Mouse (Mus musculus) intestine, postnatal 0 days (tissue): ENCODE measurements at regions not wholly inside any gene's neighbourhood (a gene's known extent, or its start where the extent isn't known, plus 50 kb on each side); places are given as distances from the start of the nearest gene placed in this dataset.

ENCODE experiments used
- ATAC-seq: fragments of 200-750 bp; cut with Nextera tagmentation; 2 replicates; pipeline ENCODE4 v1.8.0; 2017; ENCODE audit warnings: mild to moderate bottlenecking, moderate TSS enrichment, moderate library complexity
- H3K27ac ChIP-seq: fragments of 300-500 bp; sonication (generic); 2 replicates; pipeline ENCODE4 v1.5.1; 2014; ENCODE audit warnings: mild to moderate bottlenecking, low read depth, low read length, moderate library complexity
- H3K27me3 ChIP-seq: fragments of 300-500 bp; sonication (generic); replicated peaks from 2 replicates; pipeline ENCODE4 v1.6.1; 2014; ENCODE audit warnings: low read length, mixed read lengths; ENCODE audit not compliant: control insufficient read depth, insufficient read depth
- H3K36me3 ChIP-seq: fragments of 300-500 bp; sonication (generic); 2 replicates; pipeline ENCODE4 v1.6.1; 2014; ENCODE audit warnings: mild to moderate bottlenecking, moderate library complexity; ENCODE audit not compliant: control insufficient read depth, insufficient read depth
- H3K4me1 ChIP-seq: fragments of 300-500 bp; sonication (generic); replicated peaks from 2 replicates; pipeline ENCODE4 v1.6.1; 2014; ENCODE audit warnings: antibody characterized with exemption, low read length, mixed read lengths; ENCODE audit not compliant: control insufficient read depth, insufficient read depth
- H3K4me2 ChIP-seq: fragments of 300-500 bp; sonication (generic); replicated peaks from 2 replicates; pipeline ENCODE4 v1.6.1; 2014; ENCODE audit warnings: low read depth, mild to moderate bottlenecking, moderate library complexity
- H3K4me3 ChIP-seq: fragments of 300-500 bp; sonication (generic); 2 replicates; pipeline ENCODE4 v1.5.1; 2014; ENCODE audit warnings: low read depth, low read length
- H3K9ac ChIP-seq: fragments of 300-500 bp; sonication (generic); 2 replicates; pipeline ENCODE4 v1.6.1; 2014; ENCODE audit warnings: mild to moderate bottlenecking, low read depth, low read length
- H3K9me3 ChIP-seq: fragments of 300-500 bp; sonication (generic); 2 replicates; pipeline ENCODE4 v1.6.1; 2016; ENCODE audit warnings: mixed run types; ENCODE audit not compliant: control insufficient read depth
- CTCF ChIP-seq: sonication (generic); IDR thresholded peaks from 2 replicates; pipeline ENCODE4 v1.5.1; 2016; ENCODE audit warnings: low read depth, mild to moderate bottlenecking, control low read depth, antibody characterized with exemption, moderate library complexity
- WGBS: fragments of 180-500 bp; shearing (Covaris S2); extraction: QIAGEN DNeasy Blood & Tissue Kit; methylation state at CpG from one replicate; pipeline ENCODE4 v1.1.7; 2014; 5-methylcytosine and 5-hydroxymethylcytosine counted together

GRCm38 (mm10) chr11:111932052-111932451 is 850.0 kb upstream of the Sox9 start:
- ATAC-seq, result no peak
- Histone ChIP-seq H3K4me1 (no peaks in the 10 kb centered on the region), H3K27ac (no peak overlapping the region), H3K36me3 (no peaks in the 10 kb centered on the region), H3K4me2 (no peak overlapping the region), H3K4me3 (no peak overlapping the region), H3K27me3 (no peaks in the 10 kb centered on the region), H3K9me3 (no peaks in the 10 kb centered on the region), H3K9ac (no peak overlapping the region)
- no peak for TF ChIP-seq CTCF
- 76% methylated on average over 1 of the region's 1 CpGs for WGBS

- no peak overlapping the region for H3K9ac ChIP-seq
- no peaks in the 10 kb centered on the region for H3K36me3 ChIP-seq
- ATAC-seq, result no peak
- no peak overlapping the region for H3K27ac ChIP-seq
- H3K4me1 ChIP-seq, result no peaks in the 10 kb centered on the region
- no peaks in the 10 kb centered on the region for H3K9me3 ChIP-seq
- TF ChIP-seq CTCF, result no peak
- H3K27me3 ChIP-seq, result no peaks in the 10 kb centered on the region
- no peak overlapping the region for H3K4me2 ChIP-seq
- H3K4me3 ChIP-seq, result no peak overlapping the region
- WGBS, result 41% methylated on average over 8 of the region's 8 CpGs
Observed at GRCm38 (mm10) chr11:111944282-111944681, 837.7 kb upstream of the Sox9 start.

- Histone ChIP-seq H3K27me3 (no peaks in the 10 kb centered on the region), H3K36me3 (no peaks in the 10 kb centered on the region), H3K27ac (no peak overlapping the region), H3K9me3 (no peaks in the 10 kb centered on the region), H3K4me2 (no peak overlapping the region), H3K4me1 (no peaks in the 10 kb centered on the region), H3K4me3 (no peak overlapping the region), H3K9ac (no peak overlapping the region)
- no peak for ATAC-seq
- no peak for TF ChIP-seq CTCF
Observed at GRCm38 (mm10) chr11:111945806-111946205, 836.2 kb upstream of the Sox9 start.

GRCm38 (mm10) chr11:111947671-111948070 is 834.4 kb upstream of the Sox9 start:
- no peak overlapping the region for H3K9ac ChIP-seq
- H3K4me2 ChIP-seq, result no peak overlapping the region
- ATAC-seq, result no peak
- no peaks in the 10 kb centered on the region for H3K27me3 ChIP-seq
- no peak overlapping the region for H3K4me3 ChIP-seq
- no peak overlapping the region for H3K27ac ChIP-seq
- H3K4me1 ChIP-seq, result no peaks in the 10 kb centered on the region
- H3K36me3 ChIP-seq, result no peaks in the 10 kb centered on the region
- H3K9me3 ChIP-seq, result no peaks in the 10 kb centered on the region
- 68% methylated on average over 6 of the region's 6 CpGs for WGBS
- no peak for TF ChIP-seq CTCF

GRCm38 (mm10) chr11:111953421-111953820 is 828.6 kb upstream of the Sox9 start:
- Histone ChIP-seq H3K4me2 (no peak overlapping the region), H3K9ac (no peak overlapping the region), H3K27ac (no peak overlapping the region), H3K27me3 (no peaks in the 10 kb centered on the region), H3K4me1 (no peaks in the 10 kb centered on the region), H3K36me3 (no peaks in the 10 kb centered on the region), H3K9me3 (no peaks in the 10 kb centered on the region), H3K4me3 (no peak overlapping the region)
- TF ChIP-seq CTCF, result no peak
- 85% methylated on average over 5 of the region's 5 CpGs for WGBS
- no peak for ATAC-seq

- Histone ChIP-seq H3K4me2 (no peak overlapping the region), H3K27me3 (no peaks in the 10 kb centered on the region), H3K27ac (no peak overlapping the region), H3K36me3 (no peaks in the 10 kb centered on the region), H3K9me3 (no peaks in the 10 kb centered on the region), H3K4me1 (no peaks in the 10 kb centered on the region), H3K4me3 (no peak overlapping the region), H3K9ac (no peak overlapping the region)
- ATAC-seq, result no peak
- WGBS, result 61% methylated on average over 5 of the region's 5 CpGs
- no peak for TF ChIP-seq CTCF
Observed at GRCm38 (mm10) chr11:111957721-111958287, 824.2 kb upstream of the Sox9 start.
